Mouse (Mus musculus) small intestine, adult 2 months (tissue): Measurements from ENCODE around the gene Med12l.

ENCODE experiments used
- CTCF ChIP-seq: fragments of 200-500 bp; IDR thresholded peaks from 2 replicates; pipeline ENCODE4 v1.5.1; 2012; ENCODE audit warnings: low read depth, mild to moderate bottlenecking, control low read depth, inconsistent platforms, low read length, moderate library complexity, mixed read lengths; ENCODE audit not compliant: insufficient replicate concordance, insufficient read length; ENCODE audit errors: extremely low read depth
- POLR2A ChIP-seq: fragments of 200-500 bp; IDR thresholded peaks from 2 replicates; pipeline ENCODE4 v1.6.1; 2012; ENCODE audit warnings: low read depth, mild to moderate bottlenecking, control low read depth, inconsistent platforms, low read length, moderate library complexity

DNA sequence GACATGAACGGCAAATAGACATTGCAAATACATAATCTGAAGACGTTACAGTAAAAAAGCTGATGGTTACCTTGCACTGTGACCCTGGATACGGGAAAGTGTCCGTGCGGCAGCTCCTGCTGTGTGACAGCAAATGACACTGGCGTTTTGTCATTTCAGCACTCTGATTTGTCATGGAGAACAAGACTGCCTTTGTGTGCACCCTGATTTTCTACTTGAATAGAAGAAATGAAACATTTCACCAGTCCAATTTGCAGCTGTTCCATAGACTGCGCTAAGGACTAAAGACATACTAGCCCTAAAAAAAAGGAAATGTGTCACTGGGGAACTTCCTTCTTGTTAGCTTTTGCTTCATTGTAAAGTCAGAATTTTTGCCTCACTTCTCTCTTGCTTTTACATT is 257.1 kb downstream of the Med12l start, which contains the start of gene P2ry12:
- TF ChIP-seq CTCF = no peak
- TF ChIP-seq POLR2A = no peak
